Mouse (Mus musculus) embryonic fibroblast, embryonic 13.5 days (primary cell): Measurements from ENCODE around the gene P2rx4.

Source experiments
- CTCF ChIP-seq: IDR thresholded peaks from 2 replicates; pipeline ENCODE4 v1.5.1; 2011; ENCODE audit warnings: mild to moderate bottlenecking, control low read depth, low read length, moderate library complexity, borderline replicate concordance; ENCODE audit not compliant: insufficient read depth
- POLR2A ChIP-seq: IDR thresholded peaks from 2 replicates; pipeline ENCODE4 v1.6.1; 2011; ENCODE audit warnings: low read depth, mild to moderate bottlenecking, control low read depth, low read length, moderate library complexity

- TF ChIP-seq POLR2A (no peak), CTCF (no peak)
Observed at GRCm38 (mm10) chr5:122756144-122756543, 48.8 kb downstream of the P2rx4 start.
